Mouse (Mus musculus): ENCODE data around the gene Slit3. TPM values are rescaled to one million over a fixed set of nuclear protein-coding genes. Genes with fewer than 3 reads are reported as not detected.

Slit3 gene
- total and polyA plus RNA-seq, 2 experiments, result 0.09 to 0.12 TPM

DNA sequence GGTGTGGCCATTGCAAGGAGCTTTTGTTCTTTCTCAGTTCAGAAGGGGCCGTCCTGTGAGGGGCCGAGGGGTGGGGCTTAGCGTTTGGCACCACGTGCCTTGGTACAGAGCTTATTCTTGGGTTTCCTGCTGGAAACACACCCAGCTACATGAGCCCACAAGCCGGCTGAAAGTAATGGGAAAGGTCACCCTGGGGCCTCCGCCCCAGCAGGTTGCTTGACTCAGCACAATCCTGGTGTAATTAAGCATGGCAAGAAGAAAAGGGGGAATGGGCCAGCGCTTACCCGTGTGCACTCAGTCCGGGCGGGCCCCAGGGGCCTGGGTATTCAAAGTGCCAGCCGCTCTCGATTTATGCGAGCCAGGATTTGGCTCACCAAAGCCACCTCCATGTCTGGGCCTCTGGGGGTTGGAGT lies 30.5 kb downstream of the Slit3 start:
- no peaks in the 10 kb centered on the region for H3K79me2 ChIP-seq (ENCODE audit: control insufficient read depth, insufficient read depth, low read length)
- H3K27ac ChIP-seq (replicated peaks; ENCODE audit: insufficient read depth, low read depth, low read length), result no peak overlapping the region
- no peak for DNase-seq (ENCODE audit: extremely low read depth, low read depth, low spot score)
- H3K36me3 ChIP-seq (ENCODE audit: control insufficient read depth, insufficient read depth, low read length), result no peaks in the 10 kb centered on the region
- no peak overlapping the region for H3K9ac ChIP-seq (ENCODE audit: low read depth, low read length)
- H3K4me1 ChIP-seq (ENCODE audit: control insufficient read depth, insufficient read depth, low read length), result no peaks in the 10 kb centered on the region
- 77% methylated on average over 13 of the region's 13 CpGs for WGBS
- no peaks in the 10 kb centered on the region for H3K27me3 ChIP-seq (ENCODE audit: control insufficient read depth, insufficient read depth, low read length)
- H3K4me3 ChIP-seq (ENCODE audit: insufficient read depth, low read depth, low read length), result no peak overlapping the region
- no peak for TF ChIP-seq POLR2A (IDR thresholded peaks at IDR 0.05; ENCODE audit: extremely low read depth, insufficient read depth, low read length)
- no peak for TF ChIP-seq CTCF (IDR thresholded peaks at IDR 0.05; ENCODE audit: low read depth, low read length)

- no peak overlapping the region for H3K9ac ChIP-seq (ENCODE audit: low read depth, low read length)
- H3K27me3 ChIP-seq (ENCODE audit: control insufficient read depth, insufficient read depth, low read length), result no peaks in the 10 kb centered on the region
- TF ChIP-seq CTCF (IDR thresholded peaks at IDR 0.05; ENCODE audit: low read depth, low read length) (no peak), POLR2A (IDR thresholded peaks at IDR 0.05; ENCODE audit: extremely low read depth, insufficient read depth, low read length) (no peak)
- no peaks in the 10 kb centered on the region for H3K4me1 ChIP-seq (ENCODE audit: control insufficient read depth, insufficient read depth, low read length)
- H3K36me3 ChIP-seq (ENCODE audit: control insufficient read depth, insufficient read depth, low read length), result no peaks in the 10 kb centered on the region
- WGBS, result 61% methylated on average over 2 of the region's 2 CpGs
- no peak overlapping the region for H3K4me3 ChIP-seq (ENCODE audit: insufficient read depth, low read depth, low read length)
- no peak overlapping the region for H3K27ac ChIP-seq (replicated peaks; ENCODE audit: insufficient read depth, low read depth, low read length)
- no peaks in the 10 kb centered on the region for H3K79me2 ChIP-seq (ENCODE audit: control insufficient read depth, insufficient read depth, low read length)
- DNase-seq (ENCODE audit: extremely low read depth, low read depth, low spot score), result no peak
Observed at GRCm38 (mm10) chr11:35152875-35153274, 31.9 kb downstream of the Slit3 start.

DNA sequence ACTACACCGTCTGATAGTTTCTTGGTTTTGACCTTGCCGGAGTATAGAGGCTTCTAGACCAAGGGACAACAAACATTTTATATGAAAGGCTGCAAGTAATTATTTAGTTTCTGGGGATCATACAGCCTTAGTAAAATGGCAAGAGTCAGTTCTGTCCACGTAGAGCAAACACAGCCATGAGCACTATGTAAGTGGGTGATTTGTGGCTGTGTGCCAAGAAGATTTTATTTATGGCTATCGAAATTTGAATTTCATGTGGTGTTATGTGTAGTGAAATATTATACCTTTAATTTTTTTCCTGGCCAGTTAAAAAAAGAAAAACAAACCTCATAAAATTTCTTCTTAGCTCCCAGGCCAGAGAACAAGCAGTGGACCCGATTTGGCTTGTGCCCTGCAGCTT lies 33.4 kb downstream of the Slit3 start:
- no peak for DNase-seq (ENCODE audit: extremely low read depth, low read depth, low spot score)
- no peak overlapping the region for H3K4me3 ChIP-seq (ENCODE audit: insufficient read depth, low read depth, low read length)
- H3K27me3 ChIP-seq (ENCODE audit: control insufficient read depth, insufficient read depth, low read length), result no peaks in the 10 kb centered on the region
- no peaks in the 10 kb centered on the region for H3K79me2 ChIP-seq (ENCODE audit: control insufficient read depth, insufficient read depth, low read length)
- TF ChIP-seq POLR2A (IDR thresholded peaks at IDR 0.05; ENCODE audit: extremely low read depth, insufficient read depth, low read length), result no peak
- no peak for TF ChIP-seq CTCF (IDR thresholded peaks at IDR 0.05; ENCODE audit: low read depth, low read length)
- H3K9ac ChIP-seq (ENCODE audit: low read depth, low read length), result no peak overlapping the region
- H3K27ac ChIP-seq (replicated peaks; ENCODE audit: insufficient read depth, low read depth, low read length), result no peak overlapping the region
- no peaks in the 10 kb centered on the region for H3K36me3 ChIP-seq (ENCODE audit: control insufficient read depth, insufficient read depth, low read length)
- H3K4me1 ChIP-seq (ENCODE audit: control insufficient read depth, insufficient read depth, low read length), result no peaks in the 10 kb centered on the region
- 88% methylated on average over 5 of the region's 5 CpGs for WGBS

GRCm38 (mm10) chr11:35155281-35155680 lies 34.3 kb downstream of the Slit3 start:
- Histone ChIP-seq H3K9ac (ENCODE audit: low read depth, low read length) (no peak overlapping the region), H3K79me2 (ENCODE audit: control insufficient read depth, insufficient read depth, low read length) (no peaks in the 10 kb centered on the region), H3K4me3 (ENCODE audit: insufficient read depth, low read depth, low read length) (no peak overlapping the region), H3K36me3 (ENCODE audit: control insufficient read depth, insufficient read depth, low read length) (no peaks in the 10 kb centered on the region), H3K27ac (replicated peaks; ENCODE audit: insufficient read depth, low read depth, low read length) (no peak overlapping the region), H3K4me1 (ENCODE audit: control insufficient read depth, insufficient read depth, low read length) (no peaks in the 10 kb centered on the region), H3K27me3 (ENCODE audit: control insufficient read depth, insufficient read depth, low read length) (no peaks in the 10 kb centered on the region)
- DNase-seq (ENCODE audit: extremely low read depth, low read depth, low spot score), result no peak
- WGBS, result 82% methylated on average over 7 of the region's 7 CpGs
- TF ChIP-seq CTCF (IDR thresholded peaks at IDR 0.05; ENCODE audit: low read depth, low read length) (no peak), POLR2A (IDR thresholded peaks at IDR 0.05; ENCODE audit: extremely low read depth, insufficient read depth, low read length) (no peak)

GRCm38 (mm10) chr11:35156676-35157075 lies 35.7 kb downstream of the Slit3 start:
- Histone ChIP-seq H3K36me3 (ENCODE audit: control insufficient read depth, insufficient read depth, low read length) (no peaks in the 10 kb centered on the region), H3K4me3 (ENCODE audit: insufficient read depth, low read depth, low read length) (no peak overlapping the region), H3K27ac (replicated peaks; ENCODE audit: insufficient read depth, low read depth, low read length) (no peak overlapping the region), H3K4me1 (ENCODE audit: control insufficient read depth, insufficient read depth, low read length) (no peaks in the 10 kb centered on the region), H3K79me2 (ENCODE audit: control insufficient read depth, insufficient read depth, low read length) (no peaks in the 10 kb centered on the region), H3K27me3 (ENCODE audit: control insufficient read depth, insufficient read depth, low read length) (no peaks in the 10 kb centered on the region), H3K9ac (ENCODE audit: low read depth, low read length) (no peak overlapping the region)
- no peak for DNase-seq (ENCODE audit: extremely low read depth, low read depth, low spot score)
- WGBS, result 85% methylated on average over 5 of the region's 5 CpGs
- TF ChIP-seq CTCF (IDR thresholded peaks at IDR 0.05; ENCODE audit: low read depth, low read length) (no peak), POLR2A (IDR thresholded peaks at IDR 0.05; ENCODE audit: extremely low read depth, insufficient read depth, low read length) (no peak)

DNA sequence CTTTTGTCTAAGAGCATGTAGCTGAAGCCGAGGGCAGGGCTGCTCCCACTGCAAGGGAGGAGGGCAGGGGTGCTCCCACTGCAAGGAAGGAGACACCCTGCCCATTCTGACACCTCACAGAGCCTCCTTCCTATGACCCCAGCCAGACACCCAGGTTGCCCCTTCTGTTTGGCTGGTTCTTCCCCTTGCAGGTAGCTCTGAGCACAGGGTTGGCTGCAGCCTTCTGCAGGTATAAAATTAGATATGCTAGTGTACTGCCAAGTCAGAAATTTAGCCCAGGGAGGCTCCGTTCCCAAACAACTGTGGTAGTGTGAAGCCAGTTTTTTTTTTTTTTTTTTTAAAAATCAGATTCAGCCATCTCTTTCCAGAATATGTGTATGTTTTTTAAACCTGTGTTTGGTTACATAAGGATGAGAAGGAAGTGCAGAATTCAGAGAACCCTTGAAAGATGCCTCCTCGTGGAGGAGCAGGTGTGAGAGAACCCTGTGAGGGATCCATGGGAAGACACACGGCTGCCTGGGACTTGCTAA lies 39.7 kb downstream of the Slit3 start:
- Histone ChIP-seq H3K9ac (ENCODE audit: low read depth, low read length) (no peak overlapping the region), H3K27ac (replicated peaks; ENCODE audit: insufficient read depth, low read depth, low read length) (no peak overlapping the region), H3K36me3 (ENCODE audit: control insufficient read depth, insufficient read depth, low read length) (no peaks in the 10 kb centered on the region), H3K79me2 (ENCODE audit: control insufficient read depth, insufficient read depth, low read length) (no peaks in the 10 kb centered on the region), H3K4me3 (ENCODE audit: insufficient read depth, low read depth, low read length) (no peak overlapping the region), H3K4me1 (ENCODE audit: control insufficient read depth, insufficient read depth, low read length) (no peaks in the 10 kb centered on the region), H3K27me3 (ENCODE audit: control insufficient read depth, insufficient read depth, low read length) (no peaks in the 10 kb centered on the region)
- WGBS, result 74% methylated on average over 4 of the region's 4 CpGs
- TF ChIP-seq CTCF (IDR thresholded peaks at IDR 0.05; ENCODE audit: low read depth, low read length), result no peak
- TF ChIP-seq POLR2A (IDR thresholded peaks at IDR 0.05; ENCODE audit: extremely low read depth, insufficient read depth, low read length), result no peak
- no peak for DNase-seq (ENCODE audit: extremely low read depth, low read depth, low spot score)
